Mouse (Mus musculus): ENCODE measurements at regions not wholly inside any gene's neighbourhood (a gene's known extent, or its start where the extent isn't known, plus 50 kb on each side); places are given as distances from the start of the nearest gene placed in this dataset.

DNA sequence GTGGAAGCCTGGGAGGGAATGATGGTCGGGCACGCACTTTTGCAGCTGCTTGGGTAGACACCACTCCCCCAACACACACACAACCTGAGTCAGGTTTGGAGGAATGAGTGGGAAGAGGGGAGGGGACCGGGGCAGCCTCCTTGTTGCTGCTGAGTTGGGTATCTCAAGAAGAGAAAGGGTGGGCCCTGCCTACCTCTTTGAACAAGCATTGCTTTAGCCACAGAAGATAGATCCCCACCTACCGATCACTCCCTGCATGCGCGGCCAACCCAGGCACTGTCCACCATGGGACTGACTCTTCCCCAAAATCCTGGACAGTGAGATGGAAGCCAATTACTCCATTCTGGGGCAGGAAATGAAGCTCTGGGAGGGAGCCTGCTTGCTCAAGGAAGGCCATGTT, 243.2 kb downstream of the Cbln1 start:
- Histone ChIP-seq H3K4me3 (no peak overlapping the region), H3K27me3 (peaks cover 32% of the 10 kb centered on the region), H3K9ac (replicated peaks) (no peak overlapping the region), H3K27ac (replicated peaks) (no peak overlapping the region), H3K9me3 (no peaks in the 10 kb centered on the region), H3K36me3 (no peaks in the 10 kb centered on the region), H3K4me1 (peaks cover 33% of the 10 kb centered on the region), H3K4me2 (replicated peaks) (no peak overlapping the region)
- WGBS, result 90% methylated on average over 6 of the region's 6 CpGs
- no peak for ATAC-seq (ENCODE audit: low FRiP score, low read depth)

DNA sequence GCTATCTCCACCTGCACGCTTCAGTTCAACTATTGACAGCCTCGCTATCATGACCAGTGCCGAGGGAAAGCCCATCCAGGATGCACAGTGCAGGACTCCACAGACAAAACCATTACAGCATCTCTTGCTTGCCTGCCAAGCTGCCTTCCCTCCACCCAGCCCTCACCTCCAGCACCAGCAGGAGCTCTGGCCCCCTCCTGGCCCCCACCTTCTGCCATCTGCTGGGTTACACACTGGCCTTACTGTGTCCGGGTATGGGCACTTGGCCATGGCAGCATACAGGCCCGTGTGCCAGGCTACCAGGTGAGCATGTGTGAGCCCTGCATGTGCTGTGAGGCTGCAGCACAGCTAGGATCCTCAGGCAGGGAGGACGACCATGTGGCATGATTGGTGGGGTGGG, 243.6 kb downstream of the Cbln1 start:
- no peaks in the 10 kb centered on the region for H3K9me3 ChIP-seq
- no peak overlapping the region for H3K27ac ChIP-seq (replicated peaks)
- H3K4me1 ChIP-seq, result peaks cover 29% of the 10 kb centered on the region
- H3K36me3 ChIP-seq, result no peaks in the 10 kb centered on the region
- no peak overlapping the region for H3K4me2 ChIP-seq (replicated peaks)
- no peak for ATAC-seq (ENCODE audit: low FRiP score, low read depth)
- 88% methylated on average over 6 of the region's 6 CpGs for WGBS
- H3K4me3 ChIP-seq, result no peak overlapping the region
- peaks cover 31% of the 10 kb centered on the region for H3K27me3 ChIP-seq
- H3K9ac ChIP-seq (replicated peaks), result no peak overlapping the region

DNA sequence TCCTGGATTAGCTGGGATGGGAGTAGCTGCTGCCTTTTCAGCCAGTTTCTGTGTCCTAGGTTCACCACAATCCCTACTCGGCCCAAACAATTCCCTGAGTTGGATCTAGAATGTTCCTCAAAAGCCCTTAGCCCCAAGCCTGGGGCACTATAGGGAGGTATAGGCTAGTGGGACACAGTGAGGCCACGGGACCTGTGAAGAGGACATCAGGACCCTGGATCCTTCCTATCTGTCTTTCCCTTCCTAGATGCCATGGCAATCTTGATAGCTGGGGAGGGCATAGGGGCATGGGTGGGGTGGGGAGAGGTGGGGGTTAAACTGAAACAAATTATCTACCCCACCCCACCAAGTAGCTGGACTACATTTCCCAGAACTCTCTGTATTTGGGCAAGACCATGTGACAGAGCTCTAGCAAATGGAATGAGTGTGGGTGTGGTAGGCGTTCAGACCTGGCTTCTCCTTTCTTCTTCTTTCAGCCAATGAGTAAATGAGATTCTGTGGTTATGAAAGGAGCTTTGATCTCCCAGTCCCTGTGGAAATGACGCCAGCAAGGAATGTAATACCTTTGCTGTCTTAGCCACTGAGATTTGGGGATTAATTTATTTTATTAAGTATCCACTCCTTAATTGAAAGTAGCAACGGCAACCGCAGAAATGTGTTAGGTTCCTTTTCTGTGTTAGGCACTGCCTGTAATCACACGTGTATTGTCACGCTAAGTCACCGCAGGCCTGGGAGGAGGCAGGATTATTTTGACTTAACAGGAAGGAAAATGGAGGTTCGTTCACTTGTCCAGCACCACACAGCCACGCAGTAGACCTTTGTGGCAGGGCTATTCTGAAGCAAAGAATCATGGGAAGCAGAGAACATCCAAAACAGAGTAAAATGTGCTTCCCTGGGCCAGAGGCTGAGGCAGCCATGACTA, 246.6 kb downstream of the Cbln1 start:
- 70% methylated on average over 11 of the region's 11 CpGs for WGBS
- Histone ChIP-seq H3K4me3 (no peak overlapping the region), H3K9me3 (no peaks in the 10 kb centered on the region), H3K36me3 (no peaks in the 10 kb centered on the region), H3K4me1 (peaks cover 7% of the 10 kb centered on the region), H3K27me3 (peaks cover 23% of the 10 kb centered on the region), H3K27ac (replicated peaks) (no peak overlapping the region), H3K9ac (replicated peaks) (no peak overlapping the region), H3K4me2 (replicated peaks) (no peak overlapping the region)
- ATAC-seq (ENCODE audit: low FRiP score, low read depth), result no peak; the same call in 1 of the 2 replicates

DNA sequence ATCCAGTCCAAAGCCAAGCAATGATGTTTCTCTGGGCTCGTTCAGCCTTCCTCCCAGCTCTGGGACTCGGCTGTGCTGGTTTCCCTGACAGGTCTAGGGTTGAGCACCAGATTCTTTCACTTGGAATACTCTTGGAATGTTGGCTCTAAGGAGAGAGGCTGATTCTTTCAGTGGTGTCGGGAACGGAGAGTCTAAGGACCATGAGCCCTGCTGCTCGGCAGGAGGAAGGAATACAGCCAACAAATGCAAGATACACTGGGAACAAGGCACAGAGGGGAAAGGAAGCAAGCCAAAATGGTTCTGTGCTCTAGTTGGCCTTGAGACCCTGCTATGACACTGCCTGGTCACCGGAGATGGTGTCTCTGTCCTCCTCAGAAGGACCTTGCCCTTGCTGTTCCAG, 251.8 kb downstream of the Cbln1 start:
- H3K9me3 ChIP-seq, result no peaks in the 10 kb centered on the region
- no peak for ATAC-seq (ENCODE audit: low FRiP score, low read depth)
- no peak overlapping the region for H3K27ac ChIP-seq (replicated peaks)
- no peaks in the 10 kb centered on the region for H3K36me3 ChIP-seq
- H3K9ac ChIP-seq (replicated peaks), result no peak overlapping the region
- H3K4me2 ChIP-seq (replicated peaks), result no peak overlapping the region
- peaks cover 44% of the 10 kb centered on the region for H3K27me3 ChIP-seq
- H3K4me3 ChIP-seq, result no peak overlapping the region
- WGBS, result 87% methylated on average over 6 of the region's 6 CpGs
- H3K4me1 ChIP-seq, result peaks cover 15% of the 10 kb centered on the region; the same call in 1 of the 2 replicates

DNA sequence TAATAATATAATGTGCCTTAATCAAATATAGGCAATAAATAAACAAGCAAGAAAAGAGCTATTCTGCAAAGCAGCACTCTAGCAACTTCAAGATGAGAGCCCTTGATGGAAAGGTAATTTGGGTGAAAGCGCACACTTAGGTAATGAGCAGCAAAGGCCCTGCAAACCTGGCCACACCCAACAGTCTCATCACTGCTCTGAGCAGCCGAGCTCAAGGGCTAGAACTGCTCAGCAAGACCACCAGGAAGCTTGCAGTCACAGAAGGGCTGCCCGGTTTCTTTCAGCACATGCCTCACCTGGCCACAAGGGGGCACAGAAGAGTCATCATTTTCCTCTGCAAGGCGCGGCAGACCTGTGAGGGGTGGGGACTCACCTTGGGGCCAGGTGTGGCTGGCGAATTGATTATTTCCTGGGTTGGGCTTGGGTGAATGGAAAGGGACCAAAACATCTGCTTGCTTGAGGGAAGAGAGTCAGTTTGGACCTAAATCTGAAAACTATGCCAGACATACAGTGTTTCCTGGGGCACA, 253.4 kb downstream of the Cbln1 start:
- Histone ChIP-seq H3K4me3 (no peak overlapping the region), H3K36me3 (no peaks in the 10 kb centered on the region), H3K9ac (replicated peaks) (no peak overlapping the region), H3K27ac (replicated peaks) (no peak overlapping the region), H3K4me2 (replicated peaks) (no peak overlapping the region), H3K27me3 (peaks cover 47% of the 10 kb centered on the region), H3K9me3 (no peaks in the 10 kb centered on the region), H3K4me1 (peaks cover 15% of the 10 kb centered on the region; the same call in 1 of the 2 replicates)
- ATAC-seq (ENCODE audit: low FRiP score, low read depth), result no peak
- WGBS, result 13% methylated on average over 6 of the region's 6 CpGs

DNA sequence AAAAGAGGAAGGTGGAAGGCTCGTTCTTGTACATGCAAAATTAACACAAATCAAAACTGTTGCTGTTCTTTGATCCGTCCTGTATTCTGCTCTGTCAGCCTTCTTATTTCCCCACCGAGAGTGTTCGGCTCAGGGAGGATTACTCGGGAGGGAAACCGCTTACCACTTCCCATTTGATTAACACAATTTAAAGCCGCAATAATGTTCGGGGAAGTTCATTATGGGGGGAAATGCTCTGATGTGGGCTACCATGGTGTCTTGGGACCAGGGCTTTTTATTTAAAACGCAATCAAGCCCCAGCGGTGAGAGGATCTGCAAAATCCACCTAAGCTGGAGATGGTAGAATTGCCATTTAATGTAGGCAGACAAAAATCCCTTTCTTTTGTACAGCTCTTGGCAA, 257.4 kb downstream of the Cbln1 start:
- ATAC-seq (ENCODE audit: low FRiP score, low read depth), result no peak
- Histone ChIP-seq H3K4me1 (peaks cover 15% of the 10 kb centered on the region; the same call in 1 of the 2 replicates), H3K9ac (replicated peaks) (no peak overlapping the region), H3K36me3 (no peaks in the 10 kb centered on the region), H3K27me3 (peaks cover 35% of the 10 kb centered on the region), H3K4me3 (no peak overlapping the region), H3K9me3 (no peaks in the 10 kb centered on the region), H3K4me2 (replicated peaks) (no peak overlapping the region), H3K27ac (replicated peaks) (no peak overlapping the region)
- whole genome bisulfite sequencing, result 44% methylated on average over 10 of the region's 10 CpGs

DNA sequence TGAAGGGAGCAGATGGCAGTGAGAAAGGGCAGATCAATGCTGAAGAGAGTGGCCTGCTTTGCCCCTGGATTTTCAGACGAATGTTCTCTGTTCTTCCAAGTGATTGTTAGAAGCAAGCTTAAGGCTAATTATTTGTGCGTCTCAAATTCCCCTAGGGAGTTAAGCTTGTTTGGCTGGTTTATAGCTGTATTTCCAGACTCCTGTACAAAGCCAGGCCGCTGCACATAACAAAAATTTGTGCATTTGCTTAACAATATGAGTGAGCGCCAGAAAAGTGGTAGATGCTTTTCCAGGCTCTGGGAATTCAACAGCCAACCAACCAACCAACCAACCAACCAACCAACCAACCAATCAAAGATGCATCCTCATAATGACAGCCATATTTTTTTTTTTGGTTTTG, 261.9 kb downstream of the Cbln1 start:
- Histone ChIP-seq H3K9ac (replicated peaks) (no peak overlapping the region), H3K27me3 (peaks cover 3% of the 10 kb centered on the region; the same call in 1 of the 2 replicates), H3K4me3 (no peak overlapping the region), H3K27ac (replicated peaks) (no peak overlapping the region), H3K4me1 (no peaks in the 10 kb centered on the region; the same call in 1 of the 2 replicates), H3K9me3 (no peaks in the 10 kb centered on the region), H3K36me3 (no peaks in the 10 kb centered on the region), H3K4me2 (replicated peaks) (no peak overlapping the region)
- no peak for ATAC-seq (ENCODE audit: low FRiP score, low read depth)
- 54% methylated on average over 4 of the region's 4 CpGs for WGBS

DNA sequence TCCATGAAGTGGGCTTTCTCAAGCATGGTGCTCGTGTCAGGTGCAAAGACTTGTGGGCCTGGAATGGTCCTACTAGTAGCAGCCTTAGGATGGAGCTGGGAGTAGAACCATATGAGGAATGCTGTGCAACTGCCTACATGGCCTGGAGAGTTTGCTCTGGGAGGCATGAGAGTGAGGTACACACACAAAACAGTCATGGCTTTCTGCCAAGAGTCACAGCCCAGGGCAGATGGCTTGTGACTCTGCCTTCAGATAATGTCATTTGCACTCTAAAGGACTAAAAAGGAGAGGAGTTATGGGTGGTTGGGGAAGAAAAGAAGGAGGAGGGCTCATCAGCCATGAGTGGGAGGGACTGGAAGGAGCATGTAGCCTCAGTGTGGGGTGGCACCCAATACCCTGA, 263.1 kb downstream of the Cbln1 start:
- no peaks in the 10 kb centered on the region for H3K36me3 ChIP-seq
- no peaks in the 10 kb centered on the region; the same call in 1 of the 2 replicates for H3K4me1 ChIP-seq
- no peak for ATAC-seq (ENCODE audit: low FRiP score, low read depth)
- 87% methylated on average over 1 of the region's 1 CpGs for WGBS
- no peak overlapping the region for H3K4me3 ChIP-seq
- no peak overlapping the region for H3K27ac ChIP-seq (replicated peaks)
- H3K9me3 ChIP-seq, result no peaks in the 10 kb centered on the region
- H3K4me2 ChIP-seq (replicated peaks), result no peak overlapping the region
- no peak overlapping the region for H3K9ac ChIP-seq (replicated peaks)
- H3K27me3 ChIP-seq, result peaks cover 3% of the 10 kb centered on the region; the same call in 1 of the 2 replicates

DNA sequence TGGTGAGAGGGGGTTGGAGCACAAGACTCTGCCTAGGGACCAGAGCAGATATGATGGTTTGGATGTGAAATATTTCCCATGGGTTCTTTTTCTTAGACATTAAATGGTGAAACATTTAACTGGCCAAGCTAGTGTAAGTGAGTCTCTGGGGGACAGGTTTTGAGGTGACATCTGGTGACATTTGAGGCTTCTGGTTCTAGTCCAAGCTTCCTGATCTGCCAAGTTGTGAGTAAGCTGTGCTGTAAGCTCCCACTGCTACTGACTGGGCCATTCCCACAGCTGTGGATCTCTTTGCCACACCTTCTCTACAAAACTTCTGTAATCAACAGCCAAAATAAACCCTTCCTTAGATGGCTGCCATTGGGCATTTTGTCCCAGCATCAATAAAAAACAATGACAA, 264.4 kb downstream of the Cbln1 start:
- no peak for ATAC-seq (ENCODE audit: low FRiP score, low read depth)
- no peaks in the 10 kb centered on the region for H3K27me3 ChIP-seq
- no peaks in the 10 kb centered on the region; the same call in 1 of the 2 replicates for H3K4me1 ChIP-seq
- H3K36me3 ChIP-seq, result no peaks in the 10 kb centered on the region
- H3K4me3 ChIP-seq, result no peak overlapping the region
- no peaks in the 10 kb centered on the region for H3K9me3 ChIP-seq
- H3K9ac ChIP-seq (replicated peaks), result no peak overlapping the region
- H3K4me2 ChIP-seq (replicated peaks), result no peak overlapping the region
- no peak overlapping the region for H3K27ac ChIP-seq (replicated peaks)

DNA sequence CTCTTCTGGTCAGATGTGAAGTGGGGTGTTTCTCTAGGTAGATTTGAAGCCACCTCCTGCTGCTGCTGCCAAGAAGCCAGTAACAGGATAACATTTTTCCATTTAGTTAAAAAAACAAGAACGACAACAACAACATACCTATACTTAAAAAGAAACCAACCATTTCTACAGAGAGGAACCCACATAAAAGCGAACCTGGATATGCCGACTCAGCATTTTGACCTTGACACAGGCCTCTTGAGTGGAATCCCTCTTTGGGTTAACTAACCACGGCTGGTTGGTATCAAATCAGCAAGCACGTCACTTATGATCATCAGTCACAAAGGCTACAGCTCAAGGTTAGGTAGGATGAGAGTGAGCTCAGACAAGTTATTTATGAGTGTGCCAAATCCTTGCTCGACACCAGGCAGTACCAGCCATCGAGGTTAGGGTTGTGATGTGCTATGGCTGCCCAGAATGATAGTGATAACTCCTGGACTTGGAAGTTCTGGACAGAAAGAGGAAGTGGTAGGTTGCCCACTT, 269.7 kb downstream of the Cbln1 start:
- Histone ChIP-seq H3K4me2 (replicated peaks) (no peak overlapping the region), H3K9me3 (no peaks in the 10 kb centered on the region), H3K27me3 (peaks cover 4% of the 10 kb centered on the region; the same call in 1 of the 2 replicates), H3K4me3 (no peak overlapping the region), H3K9ac (replicated peaks) (no peak overlapping the region), H3K4me1 (peaks cover 26% of the 10 kb centered on the region), H3K36me3 (no peaks in the 10 kb centered on the region), H3K27ac (replicated peaks) (no peak overlapping the region)
- no peak for ATAC-seq (ENCODE audit: low FRiP score, low read depth)
- 90% methylated on average over 7 of the region's 7 CpGs for WGBS

DNA sequence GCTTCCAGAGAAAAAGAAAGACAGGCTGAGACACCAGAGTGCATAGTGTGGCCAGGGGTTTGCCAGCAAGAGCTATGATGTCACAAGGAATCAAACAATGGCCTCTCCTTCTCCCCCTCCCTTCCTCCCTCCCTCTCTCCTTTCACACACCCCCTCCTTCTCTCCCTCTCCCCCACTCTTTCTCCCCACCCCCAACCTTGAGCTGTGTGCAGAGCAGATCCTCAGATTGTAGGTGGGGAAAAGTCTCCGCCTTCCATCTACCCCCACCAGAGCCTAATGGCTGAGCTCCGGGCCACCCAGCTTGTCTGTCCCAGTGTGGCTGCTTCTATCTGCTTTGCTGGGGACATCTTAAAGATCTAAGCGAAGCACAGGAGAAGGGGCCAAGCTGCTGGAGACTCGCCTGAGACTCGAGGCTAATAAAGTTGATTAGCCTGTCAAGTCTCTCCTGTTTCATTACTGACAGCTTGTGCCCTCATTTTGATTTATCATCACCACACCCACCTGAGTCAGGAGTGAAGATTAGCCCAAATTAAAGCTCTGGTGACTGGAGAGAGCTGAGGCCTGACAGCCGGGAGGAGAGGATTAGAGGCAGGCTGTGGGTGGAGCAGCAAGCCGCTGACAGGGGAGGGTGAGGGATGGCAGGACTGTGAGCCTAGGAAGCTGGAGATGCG, 272.8 kb downstream of the Cbln1 start:
- 2% methylated on average over 8 of the region's 8 CpGs for WGBS
- no peak overlapping the region for H3K4me3 ChIP-seq
- H3K4me1 ChIP-seq, result peaks cover 26% of the 10 kb centered on the region
- peak; percentile 85 for ATAC-seq (ENCODE audit: low FRiP score, low read depth)
- H3K4me2 ChIP-seq (replicated peaks), result peak overlapping the region; percentile 36
- H3K36me3 ChIP-seq, result no peaks in the 10 kb centered on the region
- peak overlapping the region; percentile 74 for H3K27ac ChIP-seq (replicated peaks)
- H3K9ac ChIP-seq (replicated peaks), result 0 out of 2 replicates have a peak overlapping the region, but pooled peaks have one; percentile 39
- peaks cover 7% of the 10 kb centered on the region; the same call in 1 of the 2 replicates for H3K27me3 ChIP-seq
- H3K9me3 ChIP-seq, result no peaks in the 10 kb centered on the region

All from midbrain, embryonic 12.5 days (tissue).